Mouse (Mus musculus) stomach, embryonic 14.5 days (tissue): ENCODE data around the gene Smim26. TPM values are rescaled to one million over a fixed set of nuclear protein-coding genes. Genes with fewer than 3 reads are reported as not detected.

Experiments used
- ATAC-seq: fragments of 200-750 bp; cut with Nextera tagmentation; 2 replicates; pipeline ENCODE4 v1.8.0; 2017; ENCODE audit warnings: low read depth, moderate TSS enrichment; ENCODE audit not compliant: insufficient number of reproducible peaks, insufficient read depth, low FRiP score
- H3K27ac ChIP-seq: fragments of 300-500 bp; sonication (generic); 2 replicates; pipeline ENCODE4 v1.5.1; 2014; ENCODE audit warnings: mild to moderate bottlenecking, low read length, moderate library complexity, mixed read lengths
- H3K27me3 ChIP-seq: fragments of 300-500 bp; sonication (generic); 2 replicates; pipeline ENCODE4 v1.6.1; 2014; ENCODE audit warnings: low read length, control low read depth, mixed read lengths; ENCODE audit not compliant: control insufficient read depth, insufficient read depth
- H3K36me3 ChIP-seq: fragments of 300-500 bp; sonication (generic); 2 replicates; pipeline ENCODE4 v1.6.1; 2014; ENCODE audit warnings: mild to moderate bottlenecking, control low read depth, low read length, moderate library complexity, mixed read lengths; ENCODE audit not compliant: control insufficient read depth, insufficient read depth
- H3K4me1 ChIP-seq: fragments of 300-500 bp; sonication (generic); 2 replicates; pipeline ENCODE4 v1.6.1; 2014; ENCODE audit warnings: low read length, control low read depth, mixed read lengths; ENCODE audit not compliant: control insufficient read depth, insufficient read depth
- H3K4me2 ChIP-seq: fragments of 300-500 bp; sonication (generic); replicated peaks from 2 replicates; pipeline ENCODE4 v1.6.1; 2014; ENCODE audit warnings: low read depth, low read length, control low read depth
- H3K4me3 ChIP-seq: fragments of 300-500 bp; sonication (generic); 2 replicates; pipeline ENCODE4 v1.5.1; 2014; ENCODE audit warnings: low read depth, low read length, control low read depth
- H3K9ac ChIP-seq: fragments of 300-500 bp; sonication (generic); replicated peaks from 2 replicates; pipeline ENCODE4 v1.6.1; 2014; ENCODE audit warnings: low read depth, mild to moderate bottlenecking, control low read depth, low read length, moderate library complexity, mixed read lengths
- H3K9me3 ChIP-seq: fragments of 300-500 bp; sonication (generic); 2 replicates; pipeline ENCODE4 v1.6.1; 2016; ENCODE audit warnings: low read depth, low read length, control low read depth; ENCODE audit not compliant: control insufficient read depth
- WGBS: fragments of 180-500 bp; shearing (Covaris S2); extraction: QIAGEN DNeasy Blood & Tissue Kit; methylation state at CpG from one replicate; pipeline ENCODE4 v1.1.7; 2014; 5-methylcytosine and 5-hydroxymethylcytosine counted together
- polyA plus RNA-seq: library from polyadenylated mRNA; unstranded; fragments of >200 nt; fragmentation: Nextera tagmentation; extraction: Ambion mirVana; gene quantifications from 2 replicates; pipeline ENCODE4 v1.2.1, GENCODE M21; 2014

The Smim26 gene
- polyA plus RNA-seq, 1 experiment from 2014 or later: 39.1 TPM

DNA sequence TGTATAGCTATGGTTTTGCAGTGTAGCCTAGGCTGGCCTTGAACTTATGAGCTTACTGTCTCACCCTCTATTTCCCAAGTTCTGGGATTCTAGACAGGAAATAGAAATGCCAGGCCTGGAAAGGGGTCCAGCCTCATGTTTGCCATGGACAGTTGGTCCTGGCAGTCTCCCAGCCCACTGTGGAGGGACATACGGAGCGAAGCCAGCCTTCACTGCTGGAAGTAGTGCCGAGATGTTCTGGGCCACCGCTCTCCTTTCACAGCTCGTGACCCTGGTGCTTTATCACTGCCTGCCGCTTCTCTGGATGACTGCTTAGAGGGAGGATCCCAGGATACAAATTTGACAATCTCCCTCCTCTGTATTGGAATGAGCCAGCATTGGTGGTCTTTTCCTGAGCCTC lies 27.6 kb downstream of the Smim26 start:
- Histone ChIP-seq H3K36me3 (no peaks in the 10 kb centered on the region), H3K27ac (no peak overlapping the region), H3K4me1 (no peaks in the 10 kb centered on the region), H3K9me3 (no peaks in the 10 kb centered on the region), H3K4me2 (no peak overlapping the region), H3K27me3 (no peaks in the 10 kb centered on the region), H3K9ac (no peak overlapping the region), H3K4me3 (no peak overlapping the region)
- WGBS: 84% methylated on average over 6 of the region's 6 CpGs
- ATAC-seq: no peak

DNA sequence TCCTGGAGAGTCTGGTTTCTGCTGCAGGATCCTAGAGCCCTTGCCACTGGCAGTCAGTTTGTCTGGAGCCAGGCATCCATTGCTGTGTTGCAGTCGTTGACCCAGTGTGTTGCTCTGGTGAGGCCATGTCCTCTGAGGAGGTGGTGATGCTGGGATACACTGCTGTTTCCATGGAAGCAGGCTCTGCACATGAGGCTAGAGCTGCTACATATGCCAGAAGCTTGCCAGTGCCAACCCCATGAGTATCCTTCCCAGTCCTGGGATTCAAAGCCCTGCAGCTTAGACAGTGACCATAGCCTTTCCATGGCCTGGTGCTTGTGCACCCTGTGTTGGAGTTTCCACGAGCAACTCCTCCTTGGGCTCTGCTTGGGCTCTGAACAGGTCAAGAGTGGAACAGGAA lies 39.7 kb downstream of the Smim26 start:
- Histone ChIP-seq H3K9me3 (no peaks in the 10 kb centered on the region), H3K27ac (no peak overlapping the region), H3K9ac (no peak overlapping the region), H3K4me1 (no peaks in the 10 kb centered on the region), H3K4me3 (no peak overlapping the region), H3K36me3 (no peaks in the 10 kb centered on the region), H3K27me3 (no peaks in the 10 kb centered on the region), H3K4me2 (no peak overlapping the region)
- WGBS: 89% methylated on average over 2 of the region's 2 CpGs
- no peak for ATAC-seq

GRCm38 (mm10) chr2:144634231-144634630 lies 40.4 kb downstream of the Smim26 start:
- H3K27me3 ChIP-seq: no peaks in the 10 kb centered on the region
- no peak overlapping the region for H3K4me2 ChIP-seq
- WGBS: 74% methylated on average over 5 of the region's 5 CpGs
- no peaks in the 10 kb centered on the region for H3K36me3 ChIP-seq
- no peaks in the 10 kb centered on the region for H3K9me3 ChIP-seq
- no peaks in the 10 kb centered on the region for H3K4me1 ChIP-seq
- no peak overlapping the region for H3K27ac ChIP-seq
- no peak overlapping the region for H3K9ac ChIP-seq
- H3K4me3 ChIP-seq: no peak overlapping the region
- ATAC-seq: no peak

DNA sequence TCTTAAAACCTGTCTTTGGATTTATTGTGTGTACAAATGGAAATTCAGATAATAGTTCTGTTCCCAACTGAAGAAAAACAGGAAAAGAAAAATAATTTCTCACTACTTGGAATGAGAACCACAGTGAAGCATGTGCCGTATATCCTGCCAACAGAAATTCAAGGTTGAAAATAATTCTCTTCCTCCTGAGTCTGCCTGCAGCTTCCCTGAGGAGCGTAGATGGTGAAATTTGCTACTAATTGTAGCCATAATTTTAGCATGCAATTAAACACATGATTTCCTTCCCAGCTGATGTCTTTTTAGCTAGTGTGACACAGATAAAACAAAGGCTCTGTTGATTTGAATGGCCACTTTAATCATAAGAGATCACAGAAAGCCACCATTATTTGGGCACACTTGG lies 40.9 kb downstream of the Smim26 start:
- Histone ChIP-seq H3K4me2 (no peak overlapping the region), H3K9ac (no peak overlapping the region), H3K36me3 (no peaks in the 10 kb centered on the region), H3K4me3 (no peak overlapping the region), H3K27ac (no peak overlapping the region), H3K27me3 (no peaks in the 10 kb centered on the region), H3K9me3 (no peaks in the 10 kb centered on the region), H3K4me1 (no peaks in the 10 kb centered on the region)
- 72% methylated on average over 2 of the region's 2 CpGs for WGBS
- no peak for ATAC-seq

GRCm38 (mm10) chr2:144635644-144636320 lies 41.9 kb downstream of the Smim26 start:
- Histone ChIP-seq H3K4me1 (no peaks in the 10 kb centered on the region), H3K4me2 (no peak overlapping the region), H3K36me3 (no peaks in the 10 kb centered on the region), H3K9me3 (no peaks in the 10 kb centered on the region), H3K27me3 (no peaks in the 10 kb centered on the region), H3K9ac (no peak overlapping the region), H3K27ac (no peak overlapping the region), H3K4me3 (no peak overlapping the region)
- no peak; the same call in 1 of the 2 replicates for ATAC-seq
- 22% methylated on average over 5 of the region's 5 CpGs for WGBS

- WGBS: 76% methylated on average over 4 of the region's 4 CpGs
- H3K27ac ChIP-seq: no peak overlapping the region
- no peak for ATAC-seq
- H3K36me3 ChIP-seq: no peaks in the 10 kb centered on the region
- H3K9me3 ChIP-seq: no peaks in the 10 kb centered on the region
- H3K4me3 ChIP-seq: no peak overlapping the region
- H3K4me2 ChIP-seq: no peak overlapping the region
- H3K27me3 ChIP-seq: no peaks in the 10 kb centered on the region
- H3K9ac ChIP-seq: no peak overlapping the region
- no peaks in the 10 kb centered on the region for H3K4me1 ChIP-seq
Measured at GRCm38 (mm10) chr2:144637204-144637603, 43.4 kb downstream of the Smim26 start.

- WGBS: 84% methylated on average over 10 of the region's 12 CpGs
- Histone ChIP-seq H3K4me3 (no peak overlapping the region), H3K27me3 (no peaks in the 10 kb centered on the region), H3K9ac (no peak overlapping the region), H3K36me3 (no peaks in the 10 kb centered on the region), H3K9me3 (no peaks in the 10 kb centered on the region), H3K4me1 (no peaks in the 10 kb centered on the region), H3K27ac (no peak overlapping the region), H3K4me2 (no peak overlapping the region)
- no peak for ATAC-seq
Measured at GRCm38 (mm10) chr2:144637671-144638395, 44.0 kb downstream of the Smim26 start.

GRCm38 (mm10) chr2:144638719-144639118 lies 44.9 kb downstream of the Smim26 start:
- H3K4me3 ChIP-seq: no peak overlapping the region
- no peak overlapping the region for H3K9ac ChIP-seq
- H3K4me2 ChIP-seq: no peak overlapping the region
- no peak overlapping the region for H3K27ac ChIP-seq
- no peaks in the 10 kb centered on the region for H3K9me3 ChIP-seq
- no peaks in the 10 kb centered on the region for H3K36me3 ChIP-seq
- WGBS: 47% methylated on average over 4 of the region's 4 CpGs
- ATAC-seq: no peak
- H3K27me3 ChIP-seq: no peaks in the 10 kb centered on the region
- no peaks in the 10 kb centered on the region for H3K4me1 ChIP-seq
